8 mouse cellular contexts compared by ENCODE assay signal in the genomic region with DNA sequence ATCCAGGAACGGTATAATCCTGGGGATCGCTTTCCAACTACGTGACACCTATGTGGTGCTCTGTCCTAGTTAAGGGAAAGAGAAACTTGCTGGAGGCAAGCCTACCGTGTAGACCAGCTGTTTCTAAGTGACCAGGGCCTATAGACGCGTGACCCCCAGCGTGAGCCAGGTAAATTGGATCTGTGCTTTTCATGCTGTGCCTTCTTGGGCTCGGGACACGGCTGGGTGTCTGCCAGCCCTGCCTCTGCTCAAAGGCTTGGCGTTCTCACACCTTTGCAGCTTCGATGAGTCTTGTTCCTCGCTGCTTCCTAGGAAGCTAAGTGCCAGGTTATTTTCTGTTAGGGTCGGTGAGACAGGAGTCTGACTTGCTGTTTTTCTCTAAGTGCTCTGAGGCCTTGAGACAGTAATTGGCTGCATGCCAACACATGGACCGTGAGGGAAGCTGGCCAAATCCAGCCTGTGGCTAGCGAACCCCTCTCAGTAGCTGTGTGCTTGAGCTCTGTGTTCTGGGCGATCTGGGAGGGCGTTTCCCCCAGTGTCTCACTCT.
A peak's percentile ranks its signal among the peaks of the same experiment; 100 is the strongest.
DNase-seq lines count a peak whose midpoint lies in the region; ATAC-seq and TF ChIP-seq lines count a peak whose summit lies in the region.

No protein-coding gene starts in this region.

- H3K9me3 ChIP-seq in midbrain, embryonic 11.5 days (ENCODE audit: control insufficient read depth, low read length): no peaks in the 10 kb centered on the region
- H3K9me3 ChIP-seq in midbrain, embryonic 10.5 days (replicated peaks): no peaks in the 10 kb centered on the region
- no peaks in the 10 kb centered on the region for H3K9me3 ChIP-seq in midbrain, embryonic 16.5 days (replicated peaks; ENCODE audit: control insufficient read depth, low read length, poor library complexity, severe bottlenecking)

- no peak overlapping the region for H3K4me2 ChIP-seq in midbrain, embryonic 11.5 days
- H3K4me2 ChIP-seq in midbrain, embryonic 16.5 days (ENCODE audit: low read length): no peak overlapping the region

- no peaks in the 10 kb centered on the region for H3K36me3 ChIP-seq in midbrain, embryonic 11.5 days (ENCODE audit: control insufficient read depth, insufficient read depth, low read length)
- H3K36me3 ChIP-seq in midbrain, embryonic 10.5 days: no peaks in the 10 kb centered on the region
- H3K36me3 ChIP-seq in midbrain, embryonic 16.5 days (ENCODE audit: control insufficient read depth, insufficient read depth, low read length): no peaks in the 10 kb centered on the region

- ATAC-seq in midbrain, embryonic 11.5 days (ENCODE audit: low FRiP score): no peak
- ATAC-seq in midbrain, embryonic 16.5 days: peak; percentile 60; the same call in 1 of the 2 replicates

- peak; percentile 86 for DNase-seq in midbrain, embryonic 11.5 days (ENCODE audit: low spot score, missing footprints)
- DNase-seq in midbrain, embryonic 10.5 days (ENCODE audit: low spot score): no peak
- DNase-seq in cerebellum, adult 9-10 months: peak; percentile 13
- peak; percentile 8 to 20 for DNase-seq in gastrocnemius, postnatal 36 days
- peak; percentile 62 to 77 for DNase-seq in kidney, postnatal 36 days
- DNase-seq in c-Kit-positive CD71-positive TER-119-positive erythroid progenitor cells, embryonic 14.5 days (ENCODE audit: low spot score): no peak
- DNase-seq in layer of hippocampus, adult 2 months (ENCODE audit: low spot score in 2 of 2): no peak

- no peaks in the 10 kb centered on the region for H3K4me1 ChIP-seq in midbrain, embryonic 11.5 days (ENCODE audit: control insufficient read depth, insufficient read depth, low read length)
- H3K4me1 ChIP-seq in midbrain, embryonic 10.5 days: no peaks in the 10 kb centered on the region
- H3K4me1 ChIP-seq in midbrain, embryonic 16.5 days (ENCODE audit: control insufficient read depth, insufficient read depth, low read length): peaks cover 8% of the 10 kb centered on the region; the same call in 1 of the 2 replicates

- H3K4me3 ChIP-seq in midbrain, embryonic 11.5 days (ENCODE audit: low read depth, low read length): no peak overlapping the region
- H3K4me3 ChIP-seq in midbrain, embryonic 10.5 days: no peak overlapping the region
- H3K4me3 ChIP-seq in midbrain, embryonic 16.5 days (ENCODE audit: low read depth, low read length): no peak overlapping the region
- H3K4me3 ChIP-seq in layer of hippocampus, adult 2 months: no peak overlapping the region

- no peak overlapping the region for H3K9ac ChIP-seq in midbrain, embryonic 11.5 days (ENCODE audit: low read length)
- H3K9ac ChIP-seq in midbrain, embryonic 16.5 days (ENCODE audit: low read depth, low read length): no peak overlapping the region; the same call in 1 of the 2 replicates

- no peaks in the 10 kb centered on the region for H3K27me3 ChIP-seq in midbrain, embryonic 11.5 days (ENCODE audit: control insufficient read depth, insufficient read depth, low read length)
- no peaks in the 10 kb centered on the region for H3K27me3 ChIP-seq in midbrain, embryonic 10.5 days (ENCODE audit: low read depth, poor library complexity, severe bottlenecking)
- H3K27me3 ChIP-seq in midbrain, embryonic 16.5 days (ENCODE audit: control insufficient read depth, insufficient read depth, low read depth, low read length): no peaks in the 10 kb centered on the region

- 82% methylated on average over 17 of the region's 17 CpGs for WGBS in midbrain, embryonic 11.5 days
- WGBS in midbrain, embryonic 10.5 days: 84% methylated on average over 17 of the region's 17 CpGs
- WGBS in midbrain, embryonic 16.5 days: 55% methylated on average over 17 of the region's 17 CpGs

- no peak for TF ChIP-seq CTCF in layer of hippocampus, adult 2 months (conservative IDR thresholded peaks at IDR 0.05)

- H3K27ac ChIP-seq in midbrain, embryonic 11.5 days (ENCODE audit: low read depth, low read length): no peak overlapping the region
- H3K27ac ChIP-seq in midbrain, embryonic 10.5 days (replicated peaks): no peak overlapping the region
- no peak overlapping the region; the same call in 1 of the 2 replicates for H3K27ac ChIP-seq in midbrain, embryonic 16.5 days (ENCODE audit: low read length)
- no peak overlapping the region for H3K27ac ChIP-seq in layer of hippocampus, adult 2 months

- intact Hi-C loops in gastrocnemius, postnatal 36 days (cut with DNase I): no loop called here

Comparison
In these comparisons a context has a peak if more than half of its experiments do, and no peak if none do; other contexts are left out.
1. DNase-seq: peak in midbrain, embryonic 11.5 days (single experiment), cerebellum, adult 9-10 months (single experiment), gastrocnemius, postnatal 36 days (2 of 2) and kidney, postnatal 36 days (2 of 2); none in midbrain, embryonic 10.5 days (single experiment), c-Kit-positive CD71-positive TER-119-positive erythroid progenitor cells, embryonic 14.5 days (single experiment) and layer of hippocampus, adult 2 months (0 of 2).